Mouse (Mus musculus) embryonic facial prominence, embryonic 14.5 days (tissue): ENCODE data around the gene Bmpr1a. TPM values are rescaled to one million over a fixed set of nuclear protein-coding genes. Genes with fewer than 3 reads are reported as not detected.

Source experiments
- ATAC-seq: fragments of 200-750 bp; cut with Nextera tagmentation; 2 replicates; pipeline ENCODE4 v1.8.0; 2017; ENCODE audit warnings: low read depth, moderate number of reproducible peaks, moderate TSS enrichment
- DNase-seq: peaks from one replicate; pipeline ENCODE4 v3.0.0-alpha.2; 2015; ENCODE audit warnings: low spot score
- H3K27ac ChIP-seq: fragments of 300-500 bp; sonication (generic); replicated peaks from 2 replicates; pipeline ENCODE4 v1.5.1; 2014; ENCODE audit warnings: low read depth, mild to moderate bottlenecking, low read length, moderate library complexity
- H3K27me3 ChIP-seq: fragments of 300-500 bp; sonication (generic); replicated peaks from 2 replicates; pipeline ENCODE4 v1.6.1; 2014; ENCODE audit warnings: low read length; ENCODE audit not compliant: control insufficient read depth, insufficient read depth
- H3K36me3 ChIP-seq: fragments of 300-500 bp; sonication (generic); 2 replicates; pipeline ENCODE4 v1.6.1; 2014; ENCODE audit warnings: low read length, mixed read lengths; ENCODE audit not compliant: control insufficient read depth, insufficient read depth
- H3K4me1 ChIP-seq: fragments of 300-500 bp; sonication (generic); 2 replicates; pipeline ENCODE4 v1.6.1; 2014; ENCODE audit warnings: antibody characterized with exemption, low read length; ENCODE audit not compliant: control insufficient read depth, insufficient read depth
- H3K4me2 ChIP-seq: fragments of 300-500 bp; sonication (generic); 2 replicates; pipeline ENCODE4 v1.6.1; 2014; ENCODE audit warnings: low read depth, mild to moderate bottlenecking, low read length, moderate library complexity, mixed read lengths
- H3K4me3 ChIP-seq: fragments of 300-500 bp; sonication (generic); 2 replicates; pipeline ENCODE4 v1.5.1; 2014; ENCODE audit warnings: low read depth, mild to moderate bottlenecking, low read length
- H3K9ac ChIP-seq: fragments of 300-500 bp; sonication (generic); 2 replicates; pipeline ENCODE4 v1.6.1; 2014; ENCODE audit warnings: low read depth, mild to moderate bottlenecking, low read length, moderate library complexity, mixed read lengths
- H3K9me3 ChIP-seq: fragments of 300-500 bp; sonication (generic); 2 replicates; pipeline ENCODE4 v1.6.1; 2016; ENCODE audit warnings: low read length; ENCODE audit not compliant: control insufficient read depth
- WGBS: fragments of 180-500 bp; shearing (Covaris S2); extraction: QIAGEN DNeasy Blood & Tissue Kit; methylation state at CpG from one replicate; pipeline ENCODE4 v1.1.7; 2014; 5-methylcytosine and 5-hydroxymethylcytosine counted together
- polyA plus RNA-seq: library from polyadenylated mRNA; unstranded; fragments of >200 nt; fragmentation: Nextera tagmentation; extraction: Ambion mirVana; gene quantifications from 2 replicates; pipeline ENCODE4 v1.2.1, GENCODE M21; 2014

Gene Bmpr1a
- polyA plus RNA-seq, 1 experiment from 2014 or later, result 65.0 TPM

DNA sequence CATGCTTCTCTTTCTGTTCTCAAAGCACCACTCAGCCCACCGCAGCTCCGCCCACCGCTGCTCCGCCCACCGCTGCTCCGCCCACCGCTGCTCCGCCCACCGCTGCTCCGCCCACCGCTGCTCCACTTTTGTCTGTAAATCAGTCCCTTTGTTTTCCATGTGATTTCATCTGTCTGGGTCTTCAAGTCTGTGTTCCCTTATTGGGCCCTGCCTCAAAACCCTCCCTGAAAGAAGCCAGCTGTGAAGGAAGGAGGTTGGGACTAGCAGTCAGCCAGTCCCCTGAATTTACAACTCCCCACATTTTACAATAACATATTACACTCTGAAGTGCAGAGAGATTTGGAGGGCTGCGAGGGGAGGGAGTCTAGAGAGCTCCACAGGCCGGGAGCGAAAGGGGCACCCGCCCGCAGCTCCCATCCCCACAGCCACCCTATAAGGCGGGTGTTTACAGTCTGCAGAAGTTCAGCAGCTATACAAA is 37.6 kb upstream of the Bmpr1a start:
- H3K27me3 ChIP-seq, result no peaks in the 10 kb centered on the region
- 22% methylated on average over 12 of the region's 17 CpGs for WGBS
- H3K4me3 ChIP-seq, result no peak overlapping the region
- H3K4me2 ChIP-seq, result peak overlapping the region; percentile 15
- no peak overlapping the region; the same call in 1 of the 2 replicates for H3K27ac ChIP-seq
- peak; percentile 27; the same call in 1 of the 2 replicates for ATAC-seq
- H3K36me3 ChIP-seq, result no peaks in the 10 kb centered on the region
- no peaks in the 10 kb centered on the region for H3K4me1 ChIP-seq
- peak; percentile 30 for DNase-seq
- H3K9ac ChIP-seq, result no peak overlapping the region
- H3K9me3 ChIP-seq, result 0 out of 2 replicates have a peak, but pooled peaks cover 4% of the 10 kb centered on the region

DNA sequence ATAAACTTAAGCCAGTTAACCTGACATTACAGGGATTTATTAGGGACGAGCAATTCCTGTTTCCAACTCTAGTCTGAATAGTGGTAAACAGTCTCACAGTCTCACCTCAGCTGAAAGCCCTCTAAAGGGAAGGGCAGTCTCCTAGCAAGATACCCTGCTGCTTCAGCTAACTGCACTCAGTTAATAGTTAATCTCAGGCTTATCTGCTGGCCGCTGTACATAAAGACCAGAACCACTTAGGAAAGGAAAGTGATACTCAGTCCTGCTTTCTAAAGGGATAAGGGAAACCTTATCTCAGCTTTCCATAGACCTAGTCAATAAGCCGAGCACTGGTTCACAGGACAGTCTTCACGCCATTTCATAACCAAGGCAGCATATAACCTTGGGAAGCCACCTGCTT is 32.7 kb upstream of the Bmpr1a start:
- no peak for ATAC-seq

DNA sequence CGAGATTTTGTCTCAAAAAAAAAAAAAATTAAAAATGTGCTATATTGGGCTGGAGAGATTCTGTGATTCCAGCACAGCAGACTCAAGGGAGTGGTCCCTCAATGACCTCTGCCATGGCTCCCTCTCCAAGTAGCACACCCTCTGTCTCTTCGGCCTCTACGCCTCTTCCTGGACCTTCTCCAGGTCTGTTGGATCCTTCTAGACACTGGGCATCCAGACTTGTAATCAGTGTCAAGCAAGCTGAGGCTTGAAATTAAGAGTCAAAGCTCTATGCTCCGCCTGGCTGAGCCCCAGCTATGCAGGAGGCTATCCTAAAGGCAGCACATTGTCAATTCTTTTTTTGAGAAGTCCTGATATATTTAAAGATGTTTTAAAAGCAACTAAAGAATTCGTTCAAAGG is 30.4 kb upstream of the Bmpr1a start:
- DNase-seq (no peak), ATAC-seq (no peak)
- H3K27ac ChIP-seq, result no peak overlapping the region
- WGBS, result 81% methylated on average over 5 of the region's 5 CpGs
- H3K9ac ChIP-seq, result no peak overlapping the region
- no peaks in the 10 kb centered on the region for H3K27me3 ChIP-seq
- no peaks in the 10 kb centered on the region for H3K4me1 ChIP-seq
- H3K4me3 ChIP-seq, result no peak overlapping the region
- H3K36me3 ChIP-seq, result no peaks in the 10 kb centered on the region
- H3K4me2 ChIP-seq, result no peak overlapping the region
- H3K9me3 ChIP-seq, result peaks cover 9% of the 10 kb centered on the region; the same call in 1 of the 2 replicates

More for the DNA sequence above, 32.7 kb upstream of the Bmpr1a start:
- WGBS, result 71% methylated on average over 4 of the region's 4 CpGs
- no peaks in the 10 kb centered on the region for H3K27me3 ChIP-seq
- no peak overlapping the region for H3K4me2 ChIP-seq
- no peak overlapping the region for H3K27ac ChIP-seq
- no peak for DNase-seq
- H3K4me1 ChIP-seq, result no peaks in the 10 kb centered on the region
- H3K9ac ChIP-seq, result no peak overlapping the region
- H3K9me3 ChIP-seq, result 0 out of 2 replicates have a peak, but pooled peaks cover 4% of the 10 kb centered on the region
- no peak overlapping the region for H3K4me3 ChIP-seq
- H3K36me3 ChIP-seq, result no peaks in the 10 kb centered on the region

DNA sequence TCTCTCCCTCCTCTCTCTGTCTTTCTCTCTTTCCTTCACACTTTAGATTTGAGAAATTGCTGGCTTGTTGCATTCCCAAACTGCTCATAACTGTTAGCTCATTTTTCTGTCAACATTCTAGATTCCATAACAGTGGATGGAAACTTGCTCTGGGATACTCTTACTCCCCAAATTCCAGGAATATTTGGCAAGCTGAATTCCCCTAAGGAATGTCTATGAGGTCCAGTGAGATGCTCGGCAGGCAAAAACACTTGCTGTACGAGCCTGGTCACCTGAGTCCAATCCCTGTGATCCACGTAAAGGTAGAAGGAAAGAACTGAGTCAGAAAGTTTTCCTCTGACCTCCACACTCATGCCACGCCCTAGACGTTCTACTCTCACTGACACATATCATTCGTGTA is 29.4 kb upstream of the Bmpr1a start:
- H3K4me2 ChIP-seq, result no peak overlapping the region
- H3K36me3 ChIP-seq, result no peaks in the 10 kb centered on the region
- DNase-seq (no peak), ATAC-seq (no peak)
- 59% methylated on average over 6 of the region's 6 CpGs for WGBS
- no peaks in the 10 kb centered on the region for H3K27me3 ChIP-seq
- no peak overlapping the region for H3K27ac ChIP-seq
- no peaks in the 10 kb centered on the region; the same call in 1 of the 2 replicates for H3K4me1 ChIP-seq
- H3K9me3 ChIP-seq, result peaks cover 9% of the 10 kb centered on the region; the same call in 1 of the 2 replicates
- no peak overlapping the region for H3K9ac ChIP-seq
- no peak overlapping the region for H3K4me3 ChIP-seq

DNA sequence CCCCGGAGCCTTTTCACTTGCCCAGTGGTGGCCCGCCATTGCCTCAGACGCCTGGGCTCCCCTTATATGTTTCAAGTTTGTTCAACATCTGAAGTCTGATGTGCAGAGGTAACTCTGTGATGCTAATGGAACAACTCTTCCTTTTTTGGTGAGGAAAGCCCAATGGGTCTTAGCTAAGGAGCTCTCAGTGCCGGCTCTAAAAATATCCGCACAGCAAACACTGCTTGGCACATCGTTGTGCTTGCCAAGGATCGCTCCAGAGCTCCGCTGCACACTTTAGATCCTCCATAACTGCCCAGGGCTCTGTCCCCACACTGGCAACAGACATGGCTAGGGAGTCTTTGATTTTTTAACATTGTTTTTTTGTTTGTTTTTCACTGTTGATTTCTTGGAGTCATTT is 25.7 kb upstream of the Bmpr1a start:
- H3K27ac ChIP-seq, result no peak overlapping the region
- H3K4me2 ChIP-seq, result no peak overlapping the region
- H3K9ac ChIP-seq, result no peak overlapping the region
- H3K9me3 ChIP-seq, result peaks cover 6% of the 10 kb centered on the region; the same call in 1 of the 2 replicates
- WGBS, result 62% methylated on average over 8 of the region's 8 CpGs
- no peak overlapping the region for H3K4me3 ChIP-seq
- no peaks in the 10 kb centered on the region for H3K27me3 ChIP-seq
- H3K36me3 ChIP-seq, result no peaks in the 10 kb centered on the region
- ATAC-seq (no peak), DNase-seq (no peak)
- no peaks in the 10 kb centered on the region; the same call in 1 of the 2 replicates for H3K4me1 ChIP-seq

DNA sequence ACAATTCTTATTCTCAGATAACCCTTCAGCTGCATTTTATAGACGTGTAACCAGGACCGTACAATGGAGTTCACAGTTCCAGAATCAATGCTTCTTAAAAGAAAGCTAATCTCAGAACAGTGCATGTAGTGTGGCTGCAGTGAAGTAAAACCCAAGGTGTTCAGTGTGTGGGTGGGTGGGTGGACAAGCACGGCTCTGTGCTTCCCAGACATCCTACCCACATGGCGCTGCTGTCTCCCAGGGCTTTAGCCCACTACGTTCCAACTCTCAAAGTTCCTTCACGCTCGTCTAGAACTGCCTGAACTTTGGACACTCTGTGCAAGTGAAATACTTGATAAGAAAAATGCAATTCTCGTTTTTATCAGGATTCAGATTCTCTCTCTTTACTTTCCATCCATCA is 19.6 kb upstream of the Bmpr1a start, which contains the start of gene 9230112D13Rik:
Gene 9230112D13Rik (minus strand): TSS at position 101 of the 400 bp plus-strand sequence.
- no peaks in the 10 kb centered on the region for H3K27me3 ChIP-seq
- no peaks in the 10 kb centered on the region for H3K36me3 ChIP-seq
- H3K9ac ChIP-seq, result no peak within 1 kb of the TSS
- no peak within 1 kb of the TSS for H3K27ac ChIP-seq
- no peaks in the 10 kb centered on the region for H3K9me3 ChIP-seq
- WGBS, result 83% methylated on average over 8 of the region's 8 CpGs
- H3K4me1 ChIP-seq, result no peaks in the 10 kb centered on the region; the same call in 1 of the 2 replicates
- ATAC-seq (no peak), DNase-seq (no peak)
- H3K4me2 ChIP-seq, result no peak within 1 kb of the TSS
- H3K4me3 ChIP-seq, result no peak within 1 kb of the TSS

DNA sequence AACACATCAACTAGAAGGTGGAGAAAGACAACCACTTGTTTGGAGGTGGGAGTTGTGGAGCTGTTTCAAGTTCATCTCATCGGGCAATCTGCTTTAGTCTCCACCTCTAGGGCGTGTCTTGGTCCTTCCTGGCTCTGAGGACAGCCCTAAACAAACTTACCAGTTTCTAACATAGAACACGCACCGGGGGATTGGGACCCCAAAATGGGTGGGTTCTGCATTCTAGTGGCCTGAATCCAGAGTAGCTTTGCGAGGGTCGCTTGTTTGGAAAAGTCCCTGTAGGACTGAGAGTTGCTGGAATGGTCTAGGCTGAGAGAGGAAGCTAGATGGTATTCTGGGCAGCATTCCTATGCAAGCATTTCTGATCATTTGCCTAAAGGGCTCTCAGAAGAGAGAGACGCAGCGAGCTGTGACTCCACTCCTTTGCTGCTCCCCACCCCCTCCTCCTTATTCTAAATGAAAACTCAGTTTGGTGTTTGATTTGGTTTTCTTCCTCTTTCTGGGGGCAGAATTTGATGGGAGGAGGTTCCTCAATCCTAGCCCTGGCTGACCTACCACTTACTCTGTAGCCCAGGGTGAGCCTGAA is 14.9 kb upstream of the Bmpr1a start:
- no peak for DNase-seq
- Histone ChIP-seq H3K27ac (no peak overlapping the region), H3K4me3 (no peak overlapping the region), H3K9me3 (no peaks in the 10 kb centered on the region), H3K27me3 (no peaks in the 10 kb centered on the region), H3K36me3 (no peaks in the 10 kb centered on the region), H3K4me1 (no peaks in the 10 kb centered on the region), H3K4me2 (no peak overlapping the region), H3K9ac (no peak overlapping the region)
- no peak for ATAC-seq
- 76% methylated on average over 8 of the region's 8 CpGs for WGBS

DNA sequence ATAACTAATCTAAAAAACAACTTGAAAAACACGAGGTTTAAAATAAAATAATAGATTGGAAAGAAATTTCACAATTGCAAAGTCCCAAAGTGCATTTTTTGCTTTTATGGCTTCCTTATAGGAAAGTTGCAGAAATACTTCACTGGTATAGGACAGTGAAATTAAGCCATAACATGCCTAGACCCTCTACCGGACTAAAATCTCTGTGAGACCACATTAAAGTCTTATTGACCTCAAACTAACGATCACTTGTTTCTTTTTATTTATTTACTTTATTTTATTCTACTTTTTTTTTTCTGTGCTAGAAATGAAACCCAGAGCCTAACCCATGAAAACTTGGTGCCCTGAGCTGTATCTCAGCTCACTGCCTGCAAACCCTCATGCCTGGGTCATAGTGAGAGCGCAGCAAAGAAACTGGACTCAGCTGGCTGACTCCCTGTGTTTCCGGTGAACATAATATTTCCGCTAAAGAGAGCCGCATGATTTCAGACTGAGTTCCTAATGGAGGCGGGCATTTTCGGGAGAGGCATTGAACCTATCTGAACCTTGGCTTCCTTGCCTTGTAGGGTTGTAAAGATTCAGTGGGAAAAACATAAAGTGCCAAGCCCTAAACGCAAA is 13.9 kb upstream of the Bmpr1a start:
- no peak overlapping the region for H3K4me3 ChIP-seq
- no peak overlapping the region for H3K4me2 ChIP-seq
- no peak overlapping the region for H3K9ac ChIP-seq
- no peaks in the 10 kb centered on the region for H3K27me3 ChIP-seq
- no peaks in the 10 kb centered on the region for H3K9me3 ChIP-seq
- ATAC-seq (no peak), DNase-seq (no peak)
- WGBS, result 78% methylated on average over 10 of the region's 10 CpGs
- H3K27ac ChIP-seq, result no peak overlapping the region
- H3K4me1 ChIP-seq, result no peaks in the 10 kb centered on the region
- no peaks in the 10 kb centered on the region for H3K36me3 ChIP-seq
